Mouse (Mus musculus) erythroblast, embryonic 14.5 days (primary cell): ENCODE measurements around the gene Yrdc.

Source experiments
- GATA1 ChIP-seq: IDR thresholded peaks from 2 replicates; pipeline ENCODE4 v1.6.1; 2012; ENCODE audit warnings: low read length, inconsistent platforms, mixed read lengths
- TAL1 ChIP-seq: IDR thresholded peaks from 3 replicates; pipeline ENCODE4 v1.6.1; 2012; ENCODE audit warnings: low read length, inconsistent platforms, mixed read lengths

DNA sequence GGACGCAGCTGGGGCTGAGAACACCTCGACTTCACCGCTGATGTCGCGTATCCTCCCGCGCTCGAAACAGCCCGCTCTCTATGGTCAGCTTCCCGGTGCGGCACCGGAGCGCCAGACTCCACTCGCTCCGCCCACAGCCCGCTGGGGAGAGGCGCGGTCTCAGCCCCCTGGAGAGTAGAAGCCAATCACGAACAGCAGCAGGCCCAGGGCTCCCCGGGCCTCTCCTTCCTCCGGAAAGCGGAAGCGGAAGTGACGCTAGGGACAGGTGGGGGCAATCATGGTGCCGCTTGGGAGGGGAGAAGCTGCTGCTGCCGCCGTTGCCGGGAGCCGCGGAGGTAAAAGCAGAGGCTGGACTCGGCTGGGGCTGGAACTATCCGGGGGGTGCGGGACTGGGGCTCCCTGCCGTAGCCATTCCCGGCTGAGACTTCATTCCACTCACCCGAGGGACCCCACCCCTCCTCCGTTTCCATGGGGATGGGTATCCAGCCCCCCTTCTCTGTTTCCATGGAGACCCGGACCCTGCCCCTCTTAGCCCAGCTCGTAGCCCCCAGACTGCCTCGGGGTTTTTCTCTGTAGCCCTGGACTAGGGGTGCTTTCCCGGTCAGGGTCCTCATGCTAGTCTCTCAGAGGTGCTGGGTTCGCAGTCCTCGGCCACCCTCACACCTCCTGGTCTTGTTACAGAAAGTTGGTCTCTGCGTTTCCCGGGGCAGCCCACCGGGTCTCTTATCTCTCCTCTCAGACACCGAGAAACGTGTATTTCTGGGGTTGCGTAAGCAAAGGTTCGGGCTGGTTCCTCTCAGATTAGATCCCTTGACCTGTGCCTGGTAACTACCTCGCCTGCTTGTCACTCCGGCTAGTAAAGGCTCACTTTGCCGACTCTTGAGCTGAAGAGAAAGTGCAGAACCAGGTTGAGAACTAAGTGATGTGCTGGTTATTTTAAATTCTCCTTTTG, 47.9 kb upstream of the Yrdc start:
- no peak for TF ChIP-seq GATA1
- peak; percentile 56 for TF ChIP-seq TAL1
